Mouse (Mus musculus) MEL (cell line): ENCODE data around the gene Mical3.

Experiments
- BHLHE40 ChIP-seq: IDR thresholded peaks from 2 replicates; pipeline ENCODE4 v1.6.1; 2012; ENCODE audit warnings: low read depth, mild to moderate bottlenecking, inconsistent platforms, low read length, improper control_type of control experiment, borderline replicate concordance
- CTCF ChIP-seq, 3 experiments: IDR thresholded peaks in 2 of 3; conservative IDR thresholded peaks in 1 of 3; 2 replicates each; pipeline ENCODE4 v1.5.1; 2011 to 2012; ENCODE audit warnings: low read length in 3 of 3, low read depth in 2 of 3, mild to moderate bottlenecking in 2 of 3, improper control_type of control experiment in 1 of 3, inconsistent platforms in 1 of 3, mixed read lengths in 1 of 3, moderate library complexity in 1 of 3; ENCODE audit not compliant: control insufficient read depth in 1 of 3, insufficient read depth in 1 of 3, poor library complexity in 1 of 3, severe bottlenecking in 1 of 3
- E2F4 ChIP-seq: IDR thresholded peaks from 2 replicates; pipeline ENCODE4 v1.6.1; 2011; ENCODE audit warnings: low read depth, low read length, improper control_type of control experiment, borderline replicate concordance
- ELF1 ChIP-seq: IDR thresholded peaks from 2 replicates; pipeline ENCODE4 v1.6.1; 2014; ENCODE audit warnings: low read depth, mild to moderate bottlenecking, inconsistent platforms, low read length, improper control_type of control experiment, moderate library complexity
- HCFC1 ChIP-seq: IDR thresholded peaks from 2 replicates; pipeline ENCODE4 v1.6.1; 2012; ENCODE audit warnings: low read depth, mild to moderate bottlenecking, inconsistent platforms, low read length, improper control_type of control experiment, moderate library complexity
- MAZ ChIP-seq: IDR thresholded peaks from 2 replicates; pipeline ENCODE4 v1.6.1; 2012; ENCODE audit warnings: low read depth, mild to moderate bottlenecking, inconsistent platforms, low read length, improper control_type of control experiment
- MYC ChIP-seq: IDR thresholded peaks from 2 replicates; pipeline ENCODE4 v1.6.1; 2011; ENCODE audit warnings: low read depth, mild to moderate bottlenecking, low read length, improper control_type of control experiment, moderate library complexity
- POLR2A ChIP-seq, 2 experiments: IDR thresholded peaks; 2 replicates each; pipeline ENCODE4 v1.6.1; 2011 to 2012; ENCODE audit warnings: low read length in 2 of 2, mild to moderate bottlenecking in 2 of 2, control low read depth in 1 of 2, improper control_type of control experiment in 1 of 2, low read depth in 1 of 2, moderate library complexity in 1 of 2; ENCODE audit not compliant: control insufficient read depth in 1 of 2, insufficient read depth in 1 of 2, poor library complexity in 1 of 2
- POLR2AphosphoS5 ChIP-seq: IDR thresholded peaks from 2 replicates; pipeline ENCODE4 v1.6.1; 2012; ENCODE audit warnings: low read depth, borderline replicate concordance, mild to moderate bottlenecking, inconsistent platforms, low read length, moderate library complexity, mixed read lengths
- RCOR1 ChIP-seq: IDR thresholded peaks from 2 replicates; pipeline ENCODE4 v1.6.1; 2012; ENCODE audit warnings: low read depth, mild to moderate bottlenecking, inconsistent platforms, low read length, improper control_type of control experiment
- TAL1 ChIP-seq: IDR thresholded peaks from 2 replicates; pipeline ENCODE4 v1.6.1; 2012; ENCODE audit warnings: mild to moderate bottlenecking, inconsistent platforms, low read length, moderate library complexity, mixed read lengths
- USF1 ChIP-seq: IDR thresholded peaks from 2 replicates; pipeline ENCODE4 v1.6.1; 2014; ENCODE audit warnings: low read depth, mild to moderate bottlenecking, inconsistent platforms, low read length, improper control_type of control experiment, moderate library complexity
- ZKSCAN1 ChIP-seq: IDR thresholded peaks from 2 replicates; pipeline ENCODE4 v1.6.1; 2012; ENCODE audit warnings: low read depth, mild to moderate bottlenecking, inconsistent platforms, low read length, improper control_type of control experiment, moderate library complexity

DNA sequence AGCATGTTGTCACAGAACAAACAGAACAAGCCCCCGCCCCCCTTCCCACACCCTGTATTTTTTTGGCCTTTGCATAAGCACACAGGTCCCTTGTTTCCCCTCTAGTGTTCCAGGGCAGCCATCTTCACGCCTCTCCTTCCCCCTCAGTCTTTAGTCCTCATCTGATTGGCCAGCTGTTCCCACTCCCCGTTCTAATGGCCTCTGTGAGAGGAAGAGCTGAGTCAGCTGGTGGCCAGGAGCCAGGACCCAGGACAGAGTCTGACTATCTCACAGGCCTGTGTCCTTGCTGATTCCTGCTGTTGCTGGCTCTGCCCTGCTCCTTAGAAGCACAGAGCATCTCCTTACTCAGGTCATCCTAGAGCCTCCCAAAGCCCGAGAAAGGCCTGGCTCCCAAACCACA is 13.3 kb upstream of the Mical3 start:
- TF ChIP-seq POLR2A (IDR thresholded peaks at IDR 0.05; ENCODE audit: control insufficient read depth in 1 of 2, insufficient read depth in 1 of 2, low read depth in 1 of 2, low read length in 2 of 2, poor library complexity in 1 of 2) (no peak), RCOR1 (no peak), CTCF (IDR thresholded peaks at IDR 0.05 in 2 of 3, conservative IDR thresholded peaks at IDR 0.05 in 1 of 3; ENCODE audit: control insufficient read depth in 1 of 3, insufficient read depth in 1 of 3, low read depth in 2 of 3, low read length in 3 of 3, poor library complexity in 1 of 3, severe bottlenecking in 1 of 3) (no peak), ELF1 (no peak), TAL1 (no peak), BHLHE40 (no peak), ZKSCAN1 (no peak), MYC (no peak), E2F4 (no peak), MAZ (no peak), USF1 (no peak), HCFC1 (no peak), POLR2AphosphoS5 (no peak)
